Mouse (Mus musculus): ENCODE data around the gene Cntn6.

Cntn6 gene

DNA sequence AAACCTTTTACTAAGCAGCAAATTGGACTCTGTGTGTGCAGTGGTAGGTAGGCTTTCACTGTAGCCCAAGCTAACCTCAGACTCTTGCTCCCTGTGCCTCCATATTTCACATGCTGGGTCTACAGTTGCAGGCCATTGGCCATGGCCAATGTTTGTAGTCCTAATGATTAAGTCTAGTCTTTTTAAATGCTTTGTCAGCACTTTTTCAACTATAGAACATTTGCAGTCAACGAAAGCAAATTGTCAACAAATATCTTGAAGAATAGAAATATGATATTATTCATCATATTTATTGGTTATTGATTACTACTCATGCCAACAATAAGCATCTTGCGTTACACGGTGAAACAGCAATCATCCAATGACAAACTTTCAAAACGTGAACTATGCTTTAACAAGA is 246.4 kb downstream of the Cntn6 start:
- DNase-seq (ENCODE audit: inconsistent age in 2 of 2, low spot score in 1 of 2), result no peak

- no peak for DNase-seq (ENCODE audit: inconsistent age in 2 of 2, low spot score in 1 of 2)
These were observed 265.5 kb downstream of the Cntn6 start for GRCm38 (mm10) chr6:104758125-104758524.

- DNase-seq (ENCODE audit: inconsistent age in 2 of 2, low spot score in 1 of 2), result no peak
These were observed 268.6 kb downstream of the Cntn6 start for GRCm38 (mm10) chr6:104761226-104761625.

DNA sequence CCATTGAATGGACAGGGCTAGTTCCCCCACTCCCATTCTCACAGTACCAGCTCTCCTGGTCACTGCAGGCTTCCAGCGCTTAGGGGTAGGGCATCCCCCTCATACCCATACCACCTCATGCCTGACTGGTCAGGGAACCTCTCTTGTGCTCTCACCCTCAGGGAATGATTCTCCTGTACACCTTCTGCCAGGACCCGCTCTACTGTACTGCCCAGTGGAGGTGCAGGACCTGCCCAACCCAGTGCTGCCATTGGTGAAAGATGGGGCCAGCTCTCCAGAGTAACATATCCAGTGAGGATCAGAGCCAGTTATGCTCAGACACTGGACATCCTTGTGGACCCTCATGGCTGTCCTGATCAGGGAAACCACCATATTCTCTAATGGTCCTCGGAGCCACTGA is 291.3 kb downstream of the Cntn6 start:
- DNase-seq (ENCODE audit: inconsistent age in 2 of 2, low spot score in 1 of 2), result no peak

- DNase-seq (ENCODE audit: inconsistent age in 2 of 2, low spot score in 1 of 2), result no peak
These were observed 294.9 kb downstream of the Cntn6 start for GRCm38 (mm10) chr6:104787502-104787901.

GRCm38 (mm10) chr6:104808526-104808925 is 315.9 kb downstream of the Cntn6 start:
- peak in 1 of 2 experiments; percentile 14 for DNase-seq (ENCODE audit: inconsistent age in 2 of 2, low spot score in 1 of 2)

DNA sequence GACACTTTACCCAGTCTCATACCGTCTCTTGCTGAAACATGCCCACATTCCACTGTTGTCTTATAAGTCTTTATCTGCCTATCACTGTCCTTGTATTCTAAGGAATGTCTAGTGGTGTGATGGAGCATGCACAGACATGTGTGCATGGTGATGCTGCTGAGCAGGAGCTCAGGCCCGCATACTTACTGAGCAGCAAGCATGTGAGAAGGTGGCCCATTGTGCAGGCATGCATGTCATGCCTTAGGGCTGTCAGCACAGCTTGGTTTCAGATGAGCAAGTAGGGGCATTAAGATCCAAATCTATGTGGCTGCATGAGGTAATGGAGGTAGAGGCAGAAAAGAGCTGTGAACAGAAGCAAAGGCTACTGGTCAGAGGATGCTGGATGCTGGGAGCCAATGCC is 323.0 kb downstream of the Cntn6 start:
- no peak for DNase-seq (ENCODE audit: inconsistent age in 2 of 2, low spot score in 1 of 2)

DNA sequence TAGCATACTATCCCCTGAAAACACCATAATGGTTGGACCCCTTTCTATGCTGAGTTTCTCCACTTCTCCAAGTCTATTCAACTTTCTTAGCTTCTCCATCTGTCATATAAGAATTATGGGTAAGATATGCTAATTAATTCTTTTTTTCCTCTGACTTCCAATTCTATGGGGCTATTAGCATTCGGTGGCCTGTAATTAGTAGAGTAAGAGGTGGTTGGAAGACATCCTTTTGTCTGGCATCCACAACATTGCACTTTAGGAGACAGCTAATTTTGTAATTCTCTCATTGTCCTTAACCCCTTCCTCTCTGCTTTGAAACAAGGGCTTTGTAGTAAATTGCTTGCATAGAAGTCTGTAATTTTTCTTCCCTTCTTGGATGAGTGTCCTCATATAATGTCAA is 387.1 kb downstream of the Cntn6 start:
- no peak for DNase-seq (ENCODE audit: inconsistent age in 2 of 2, low spot score in 1 of 2)

- no peak for DNase-seq (ENCODE audit: inconsistent age in 2 of 2, low spot score in 1 of 2)
These were observed 391.4 kb downstream of the Cntn6 start for GRCm38 (mm10) chr6:104884021-104884420.

GRCm38 (mm10) chr6:104885829-104886228 is 393.2 kb downstream of the Cntn6 start:
- no peak for DNase-seq (ENCODE audit: inconsistent age in 2 of 2, low spot score in 1 of 2)

- DNase-seq (ENCODE audit: inconsistent age in 2 of 2, low spot score in 1 of 2), result no peak
These were observed 398.5 kb downstream of the Cntn6 start for GRCm38 (mm10) chr6:104891071-104891470.

Measured in adrenal gland, adult (tissue).